Mouse (Mus musculus): Measurements from ENCODE around the gene Ndufab1. TPM values are rescaled to one million over a fixed set of nuclear protein-coding genes. Genes with fewer than 3 reads are reported as not detected.

The Ndufab1 gene
- polyA plus RNA-seq, 1 experiment: 150 TPM

- no peak for TF ChIP-seq POLR2A (IDR thresholded peaks at IDR 0.05; ENCODE audit: borderline replicate concordance, extremely low read depth, low read depth, low read length)
- TF ChIP-seq CTCF (IDR thresholded peaks at IDR 0.05; ENCODE audit: insufficient read depth, low read length): no peak
- DNase-seq: no peak
- Histone ChIP-seq H3K4me3 (replicated peaks; ENCODE audit: extremely low read depth, low read depth, low read length) (no peak overlapping the region), H3K4me1 (ENCODE audit: control insufficient read depth, insufficient read depth, low read length) (no peaks in the 10 kb centered on the region)
- WGBS: 74% methylated on average over 1 of the region's 1 CpGs
Observed at GRCm38 (mm10) chr7:122045711-122046110, 56.0 kb downstream of the Ndufab1 start.

GRCm38 (mm10) chr7:122045181-122045634 lies 56.5 kb downstream of the Ndufab1 start:
- TF ChIP-seq CTCF (IDR thresholded peaks at IDR 0.05; ENCODE audit: insufficient read depth, low read length) (no peak), POLR2A (IDR thresholded peaks at IDR 0.05; ENCODE audit: borderline replicate concordance, extremely low read depth, low read depth, low read length) (no peak)
- H3K4me1 ChIP-seq (ENCODE audit: control insufficient read depth, insufficient read depth, low read length): no peaks in the 10 kb centered on the region
- DNase-seq: no peak
- 67% methylated on average over 4 of the region's 4 CpGs for WGBS
- no peak overlapping the region for H3K4me3 ChIP-seq (replicated peaks; ENCODE audit: extremely low read depth, low read depth, low read length)

GRCm38 (mm10) chr7:122044106-122044505 lies 57.6 kb downstream of the Ndufab1 start:
- H3K4me3 ChIP-seq (replicated peaks; ENCODE audit: extremely low read depth, low read depth, low read length): no peak overlapping the region

More at GRCm38 (mm10) chr7:122044106-122044505, 57.6 kb downstream of the Ndufab1 start:
- no peak for TF ChIP-seq POLR2A (IDR thresholded peaks at IDR 0.05; ENCODE audit: borderline replicate concordance, extremely low read depth, low read depth, low read length)
- TF ChIP-seq CTCF (IDR thresholded peaks at IDR 0.05; ENCODE audit: insufficient read depth, low read length): no peak
- WGBS: 79% methylated on average over 8 of the region's 8 CpGs
- peak; percentile 34 for DNase-seq
- no peaks in the 10 kb centered on the region for H3K4me1 ChIP-seq (ENCODE audit: control insufficient read depth, insufficient read depth, low read length)

Other genes with a start within 250 kb of the Ndufab1 start
- gene Scnn1b, start 236.8 kb downstream of the Ndufab1 start, polyA plus RNA-seq (2012; rRNA removed): 135 and 179 TPM in 2 replicates
- 25.6 and 29.7 TPM in 2 replicates for gene Cog7, start 120.2 kb downstream of the Ndufab1 start, polyA plus RNA-seq (2012; rRNA removed)
- 26.2 and 35.3 TPM in 2 replicates for gene Gga2, start 80.7 kb downstream of the Ndufab1 start, polyA plus RNA-seq (2012; rRNA removed)
- 17.5 and 21.1 TPM in 2 replicates for gene Ubfd1, start 34.7 kb downstream of the Ndufab1 start, polyA plus RNA-seq (2012; rRNA removed)
- 5.1 and 6.0 TPM in 2 replicates for gene Ears2, start 34.6 kb downstream of the Ndufab1 start, polyA plus RNA-seq (2012; rRNA removed)
- gene Palb2, start 31.1 kb upstream of the Ndufab1 start, polyA plus RNA-seq (2012; rRNA removed): 0.67 and 0.85 TPM in 2 replicates
- gene Dctn5, start 31.2 kb upstream of the Ndufab1 start, polyA plus RNA-seq (2012; rRNA removed): 52.0 and 59.1 TPM in 2 replicates
- gene Plk1, start 57.6 kb upstream of the Ndufab1 start, polyA plus RNA-seq (2012; rRNA removed): 2.3 and 3.1 TPM in 2 replicates
- 0.72 and 1.3 TPM in 2 replicates for gene Ern2, start 84.3 kb upstream of the Ndufab1 start, polyA plus RNA-seq (2012; rRNA removed)
- 3.3 and 3.6 TPM in 2 replicates for gene Chp2, start 117.6 kb upstream of the Ndufab1 start, polyA plus RNA-seq (2012; rRNA removed)
- 7.8 and 10.9 TPM in 2 replicates for gene Prkcb, start 186.9 kb upstream of the Ndufab1 start, polyA plus RNA-seq (2012; rRNA removed)

All from lung, adult 2 months (tissue).